Mouse (Mus musculus) layer of hippocampus, postnatal 14 days (tissue): ENCODE measurements around the gene Rpl19. TPM values are rescaled to one million over a fixed set of nuclear protein-coding genes. Genes with fewer than 3 reads are reported as not detected.
A peak's percentile ranks its signal among the peaks of the same experiment; 100 is the strongest.

Experiments
- DNase-seq, 2 experiments: peaks; one replicate each; pipeline ENCODE4 v3.0.0; 2021 to 2022; ENCODE audit warnings: low spot score in 2 of 2, mixed read lengths in 1 of 2
- long read RNA-seq, 2 experiments: library from polyadenylated mRNA; stranded (forward); transcript quantifications; one replicate each; pipeline ENCODE4 v2.0.0; 2021
- total RNA-seq, 2 experiments: library from RNA; stranded (reverse); gene quantifications; 2 replicates each; pipeline ENCODE4 v1.2.3; 2021

Rpl19 gene
- total RNA-seq, result 100 to 1,000 TPM; 532 to 602 TPM
- long read RNA-seq, experiment 1, transcript Rpl19-201 (6 exons, 751 nt), result major isoform, 110 of 132 reads
- long read RNA-seq, experiment 1, transcript Rpl19-202 (6 exons, 737 nt), result minor isoform, 5 of 132 reads
- long read RNA-seq, experiment 1, partial matches to known transcripts, result 14 of 132 reads
- long read RNA-seq, experiment 1, other reads (novel, unspliced or antisense), result 3 of 132 reads
- long read RNA-seq, experiment 2, transcript Rpl19-201 (6 exons, 751 nt), result major isoform, 304 of 346 reads
- long read RNA-seq, experiment 2, transcript Rpl19-202 (6 exons, 737 nt), result minor isoform, 5 of 346 reads
- long read RNA-seq, experiment 2, partial matches to known transcripts, result 28 of 346 reads
- long read RNA-seq, experiment 2, other reads (novel, unspliced or antisense), result 9 of 346 reads

- peak; percentile 95 for DNase-seq
Measured at GRCm38 (mm10) chr11:98026570-98027296, at the start of gene Rpl19. TSS of gene Rpl19 (plus strand) at chr11:98026710.

GRCm38 (mm10) chr11:97977797-97978196 lies 48.7 kb upstream of the Rpl19 start:
- no peak for DNase-seq

GRCm38 (mm10) chr11:97978392-97978791 lies 48.1 kb upstream of the Rpl19 start:
- DNase-seq, result no peak

- no peak for DNase-seq
Measured at GRCm38 (mm10) chr11:97979824-97980495, 46.5 kb upstream of the Rpl19 start.

GRCm38 (mm10) chr11:97980531-97980966 lies 46.0 kb upstream of the Rpl19 start:
- DNase-seq, result no peak

GRCm38 (mm10) chr11:97982721-97983120 lies 43.8 kb upstream of the Rpl19 start:
- DNase-seq, result no peak

- DNase-seq, result no peak
Measured at GRCm38 (mm10) chr11:97983506-97983905, 43.0 kb upstream of the Rpl19 start.

- no peak for DNase-seq
Measured at GRCm38 (mm10) chr11:97983983-97984382, 42.5 kb upstream of the Rpl19 start.

GRCm38 (mm10) chr11:97985727-97986677 lies 40.5 kb upstream of the Rpl19 start, which contains the start of gene Plxdc1:
TSS of gene Plxdc1 (minus strand) at chr11:97986444.
- DNase-seq, result no peak

- no peak for DNase-seq
Measured at GRCm38 (mm10) chr11:97986738-97987465, 39.6 kb upstream of the Rpl19 start.

- peak; percentile 97 for DNase-seq
Measured at GRCm38 (mm10) chr11:97987551-97988526, 38.7 kb upstream of the Rpl19 start.

GRCm38 (mm10) chr11:97988530-97989096 lies 37.9 kb upstream of the Rpl19 start:
- peak; percentile 87 to 94 for DNase-seq

GRCm38 (mm10) chr11:97994539-97995100 lies 31.9 kb upstream of the Rpl19 start:
- DNase-seq, result peak in 1 of 2 experiments; percentile 66

GRCm38 (mm10) chr11:97995564-97996288 lies 30.8 kb upstream of the Rpl19 start, which contains the start of gene Arl5c:
TSS of gene Arl5c (minus strand) at chr11:97996181.
- no peak for DNase-seq

- no peak for DNase-seq
Measured at GRCm38 (mm10) chr11:97996691-97997090, 29.8 kb upstream of the Rpl19 start.

- DNase-seq, result no peak
Measured at GRCm38 (mm10) chr11:97997387-97997960, 29.0 kb upstream of the Rpl19 start.
